In the genomic region with DNA sequence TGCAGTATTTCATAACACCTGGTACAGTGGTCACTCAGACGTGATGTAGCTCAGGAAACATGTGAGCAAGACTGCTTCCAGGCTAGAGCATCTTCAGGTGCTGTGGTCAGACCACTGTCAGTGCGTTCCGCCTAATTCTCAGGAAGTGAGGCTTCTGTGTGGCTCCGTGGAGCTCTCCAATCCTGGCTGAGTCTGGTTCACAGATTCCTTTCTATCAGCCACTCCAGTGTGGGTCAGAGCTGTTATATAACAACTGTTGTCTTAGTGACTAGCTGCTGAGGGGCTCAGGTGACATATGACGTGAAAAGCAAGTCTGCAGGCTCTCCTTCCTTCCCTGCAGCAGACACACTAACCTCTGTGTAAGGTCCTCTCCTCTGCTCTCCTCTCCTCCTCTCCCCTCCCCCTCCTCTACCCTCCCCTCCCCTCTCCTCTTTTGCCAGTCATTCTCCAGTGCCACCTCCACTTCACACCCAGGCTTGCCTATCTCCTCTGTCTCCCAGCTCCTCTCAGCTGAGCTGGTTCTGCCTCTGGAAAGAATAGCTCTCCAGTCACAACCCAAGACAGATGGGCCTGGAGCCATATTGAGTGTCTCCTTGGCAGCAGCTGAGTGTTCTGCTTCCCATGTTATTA, we compare ENCODE assay signal across 10 mouse cellular contexts. TPM values are rescaled to one million over a fixed set of nuclear protein-coding genes. Genes with fewer than 3 reads are reported as not detected.
DNase-seq lines count a peak whose midpoint lies in the region; ATAC-seq and TF ChIP-seq lines count a peak whose summit lies in the region.
"Had no signal": no experiment of that assay in that cellular context is flagged by ENCODE, and none has a peak within 500 bp of the region (broad histone marks: within the 10 kb centered on the region; RNA-seq: fewer than 3 reads in every experiment).

No protein-coding gene starts in this region.

- H3K36me3 ChIP-seq in kidney, postnatal 0 days (ENCODE audit: insufficient read depth, low read length) = no peaks in the 10 kb centered on the region
- H3K36me3 ChIP-seq: liver, embryonic 12.5 days had no signal

- H3K27ac ChIP-seq in kidney, postnatal 0 days = no peak overlapping the region
- H3K27ac ChIP-seq: liver, embryonic 12.5 days; stomach, postnatal 0 days had no signal

- H3K4me3 ChIP-seq in kidney, postnatal 0 days (replicated peaks; ENCODE audit: low read depth, low read length) = no peak overlapping the region
- H3K4me3 ChIP-seq: liver, embryonic 12.5 days; myocyte had no signal

- no peak for TF ChIP-seq CTCF in kidney, postnatal 0 days (IDR thresholded peaks at IDR 0.05; ENCODE audit: low read depth)

- H3K9ac ChIP-seq in kidney, postnatal 0 days (ENCODE audit: low read depth, low read length) = no peak overlapping the region
- H3K9ac ChIP-seq: liver, embryonic 12.5 days had no signal

- 50% methylated on average over 5 of the region's 5 CpGs for WGBS in kidney, postnatal 0 days

- H3K9me3 ChIP-seq in kidney, postnatal 0 days (replicated peaks; ENCODE audit: low read length) = no peaks in the 10 kb centered on the region
- H3K9me3 ChIP-seq: liver, embryonic 12.5 days had no signal

- H3K4me2 ChIP-seq in kidney, postnatal 0 days (ENCODE audit: low read length) = no peak overlapping the region
- H3K4me2 ChIP-seq: liver, embryonic 12.5 days had no signal

- no peaks in the 10 kb centered on the region for H3K27me3 ChIP-seq in kidney, postnatal 0 days (ENCODE audit: insufficient read depth, low read length)

- ATAC-seq in kidney, postnatal 0 days (replicated peaks; ENCODE audit: low FRiP score, low read depth) = 0 out of 2 replicates have a peak, but pooled peaks have one; percentile 52
- peak; percentile 27 for ATAC-seq in inflammation-experienced regulatory T-cells, adult 6 months
- ATAC-seq: liver, embryonic 12.5 days had no signal

- DNase-seq in kidney, postnatal 0 days (ENCODE audit: low spot score) = no peak
- DNase-seq in kidney, postnatal 10 days = no peak
- DNase-seq in ZHBTc4 (ENCODE audit: low read depth, low spot score) = peak; percentile 28
- DNase-seq in right cerebral cortex, postnatal 14 days = peak; percentile 18
- DNase-seq in urinary bladder, postnatal 25 days (ENCODE audit: low spot score) = no peak
- DNase-seq in urinary bladder, adult 18-20 months (ENCODE audit: low spot score in 2 of 2) = no peak

- no peaks in the 10 kb centered on the region for H3K4me1 ChIP-seq in kidney, postnatal 0 days (replicated peaks; ENCODE audit: insufficient read depth, low read length)

RNA-seq across cellular contexts. Expression of a gene that starts 23.5 kb away (rescaled TPM):
- 36.3 and 43.5 TPM in 2 replicates for polyA plus RNA-seq in kidney, postnatal 0 days (2015; fragmentation: Nextera tagmentation; extraction: Ambion mirVana)
- 10 to 100 TPM; 16.7 to 34.2 (median 33.7) TPM for polyA plus RNA-seq in inflammation-experienced regulatory T-cells, adult 6 months (2017; shearing (Covaris generic))

Comparison
In these comparisons a context has a peak if more than half of its experiments do, and no peak if none do; other contexts are left out.
1. DNase-seq: peak in ZHBTc4 (single experiment) and right cerebral cortex, postnatal 14 days (single experiment); none in kidney, postnatal 0 days (single experiment), kidney, postnatal 10 days (single experiment), urinary bladder, postnatal 25 days (single experiment) and urinary bladder, adult 18-20 months (0 of 2).